Mouse (Mus musculus) liver, embryonic 13.5 days (tissue): ENCODE data around the gene Bcat1. TPM values are rescaled to one million over a fixed set of nuclear protein-coding genes. Genes with fewer than 3 reads are reported as not detected.

Experiments used
- ATAC-seq: fragments of 200-750 bp; cut with Nextera tagmentation; 2 replicates; pipeline ENCODE4 v1.8.0; 2017; ENCODE audit warnings: low read depth, mild to moderate bottlenecking, moderate number of reproducible peaks, moderate library complexity
- DNase-seq: peaks from one replicate; pipeline ENCODE4 v3.0.0; 2022
- H3K27ac ChIP-seq: fragments of 300-500 bp; sonication (generic); 2 replicates; pipeline ENCODE4 v1.5.1; 2015; ENCODE audit warnings: moderate library complexity, mild to moderate bottlenecking, inconsistent platforms
- H3K27me3 ChIP-seq: fragments of 300-500 bp; sonication (generic); 2 replicates; pipeline ENCODE4 v1.6.1; 2015; ENCODE audit warnings: mild to moderate bottlenecking, inconsistent platforms
- H3K36me3 ChIP-seq: fragments of 300-500 bp; sonication (generic); 2 replicates; pipeline ENCODE4 v1.6.1; 2015; ENCODE audit warnings: mild to moderate bottlenecking, inconsistent platforms
- H3K4me1 ChIP-seq: fragments of 300-500 bp; sonication (generic); replicated peaks from 2 replicates; pipeline ENCODE4 v1.6.1; 2015; ENCODE audit warnings: inconsistent platforms
- H3K4me2 ChIP-seq: fragments of 300-500 bp; sonication (generic); 2 replicates; pipeline ENCODE4 v1.6.1; 2015; ENCODE audit warnings: inconsistent platforms, mild to moderate bottlenecking, moderate library complexity
- H3K4me3 ChIP-seq: fragments of 300-500 bp; sonication (generic); replicated peaks from 2 replicates; pipeline ENCODE4 v1.5.1; 2015; ENCODE audit warnings: mild to moderate bottlenecking, inconsistent platforms
- H3K9ac ChIP-seq: fragments of 300-500 bp; sonication (generic); 2 replicates; pipeline ENCODE4 v1.6.1; 2015; ENCODE audit warnings: mild to moderate bottlenecking, inconsistent platforms
- H3K9me3 ChIP-seq: fragments of 300-500 bp; sonication (generic); replicated peaks from 2 replicates; pipeline ENCODE4 v1.6.1; 2016; ENCODE audit warnings: inconsistent platforms
- WGBS: fragments of 180-500 bp; shearing (Covaris S2); methylation state at CpG from one replicate; pipeline ENCODE4 v1.1.7; 2015; ENCODE audit not compliant: insufficient replicate concordance; 5-methylcytosine and 5-hydroxymethylcytosine counted together
- polyA plus RNA-seq: library from polyadenylated mRNA; unstranded; fragments of >200 nt; fragmentation: Nextera tagmentation; extraction: Ambion mirVana; gene quantifications from 2 replicates; pipeline ENCODE4 v1.2.1, GENCODE M21; 2015

Gene Bcat1
- polyA plus RNA-seq, 1 experiment from 2014 or later: 0.65 TPM

DNA sequence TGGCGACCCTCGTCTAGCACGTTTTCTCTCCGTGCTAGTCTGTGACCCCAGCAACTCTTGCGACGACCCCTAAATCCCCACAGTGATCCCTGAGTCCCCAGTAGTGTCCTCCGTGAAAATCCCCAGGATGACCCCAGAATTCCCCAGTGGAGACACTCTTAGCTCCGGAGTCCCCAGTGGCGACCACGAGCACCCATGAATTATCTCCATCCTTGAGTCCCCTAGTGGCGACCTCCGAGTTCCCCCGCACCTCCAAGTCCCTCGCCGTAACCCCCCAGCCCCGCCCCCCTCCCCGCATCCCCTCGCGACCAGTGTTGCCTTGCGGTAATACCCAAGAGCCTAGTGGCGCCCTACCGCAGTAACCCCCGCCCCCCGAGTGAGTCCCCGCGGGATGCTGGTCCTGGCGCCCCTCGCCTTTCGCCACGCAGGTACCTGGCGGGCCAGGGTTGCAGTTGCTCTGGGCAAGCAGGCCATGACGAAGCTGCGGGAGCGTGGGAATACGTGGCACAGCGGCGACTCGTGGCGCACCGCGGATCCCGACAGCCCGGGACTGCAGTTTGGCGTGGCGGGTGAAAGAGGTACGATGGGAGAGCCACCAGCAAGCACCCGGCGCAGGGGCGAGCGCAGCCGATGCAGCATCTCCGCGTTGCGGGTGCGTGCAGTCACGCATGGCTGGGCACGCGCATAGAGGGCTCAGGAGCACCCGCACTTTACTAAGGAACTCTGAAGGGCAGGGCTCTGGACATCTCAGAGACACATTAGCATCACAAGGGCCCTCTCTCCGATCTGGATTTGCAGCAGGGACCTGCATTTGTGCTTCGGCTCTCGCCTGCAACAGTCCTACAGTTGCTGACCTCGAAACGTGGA is 27.6 kb downstream of the Bcat1 start:
- no peak overlapping the region for H3K9ac ChIP-seq
- peaks cover 40% of the 10 kb centered on the region for H3K27me3 ChIP-seq
- ATAC-seq (no peak), DNase-seq (no peak)
- peak overlapping the region; percentile 62 for H3K4me2 ChIP-seq
- no peaks in the 10 kb centered on the region for H3K36me3 ChIP-seq
- H3K4me3 ChIP-seq: peak overlapping the region; percentile 33
- WGBS: 5% methylated on average over 61 of the region's 64 CpGs
- H3K27ac ChIP-seq: no peak overlapping the region
- no peaks in the 10 kb centered on the region for H3K9me3 ChIP-seq
- peaks cover 4% of the 10 kb centered on the region; the same call in 1 of the 2 replicates for H3K4me1 ChIP-seq

DNA sequence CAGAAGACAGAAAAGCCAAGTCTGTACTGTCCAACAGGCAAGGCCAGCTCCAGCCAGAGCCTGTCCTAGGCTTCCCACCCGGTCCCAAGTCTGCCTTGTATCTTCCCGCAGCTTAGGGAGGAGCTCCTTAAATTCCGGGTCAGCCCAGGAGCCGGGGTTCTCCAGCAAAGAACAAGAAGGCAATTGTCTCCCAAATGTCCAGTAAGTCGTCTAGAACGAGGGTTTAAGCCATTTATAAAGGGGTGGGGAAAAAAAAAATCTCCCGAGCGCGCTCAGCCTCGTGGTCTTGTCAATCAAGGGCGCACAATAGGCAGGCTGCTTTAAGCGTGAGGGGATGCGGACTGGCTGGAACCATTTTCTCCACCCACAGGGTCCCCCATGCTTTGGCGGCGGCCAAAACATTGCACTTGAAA is 28.5 kb downstream of the Bcat1 start:
- Histone ChIP-seq H3K9me3 (no peaks in the 10 kb centered on the region), H3K4me2 (peak overlapping the region; percentile 62), H3K4me3 (peak overlapping the region; percentile 33; the same call in 1 of the 2 replicates), H3K27me3 (peaks cover 40% of the 10 kb centered on the region), H3K36me3 (no peaks in the 10 kb centered on the region), H3K9ac (no peak overlapping the region), H3K27ac (no peak overlapping the region), H3K4me1 (peaks cover 4% of the 10 kb centered on the region; the same call in 1 of the 2 replicates)
- no peak for DNase-seq
- no peak for ATAC-seq
- WGBS: 9% methylated on average over 15 of the region's 15 CpGs

DNA sequence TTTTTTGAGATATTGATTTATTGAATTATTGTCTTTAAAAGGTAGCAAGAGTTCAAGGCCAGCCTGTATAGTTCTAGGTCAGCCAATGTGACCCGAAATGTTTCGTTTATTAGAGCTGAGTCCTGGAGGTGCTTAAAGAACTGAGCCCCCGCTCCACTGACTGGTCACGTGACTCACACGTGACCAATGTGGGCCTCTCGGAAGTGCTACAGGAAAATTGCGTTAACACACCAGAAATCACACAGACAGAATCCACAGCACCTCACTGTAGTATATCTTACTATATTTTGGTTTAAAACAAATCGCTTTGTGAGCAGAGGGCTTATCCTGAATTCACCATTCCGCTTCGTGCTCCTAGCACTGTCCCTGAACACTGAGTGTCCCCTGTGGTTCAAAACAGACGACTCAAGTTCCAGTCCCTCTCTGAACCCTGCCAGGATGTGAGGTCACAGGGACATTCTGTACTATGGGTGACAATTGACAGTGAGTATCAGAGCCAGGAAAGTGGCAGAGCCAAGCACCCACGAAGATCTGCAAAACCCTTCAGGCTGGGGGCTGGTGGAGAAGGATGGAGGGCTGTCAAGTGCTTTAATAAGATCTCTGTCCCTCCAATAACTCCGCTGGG is 29.6 kb downstream of the Bcat1 start:
- H3K4me2 ChIP-seq: no peak overlapping the region
- H3K4me3 ChIP-seq: no peak overlapping the region
- DNase-seq: no peak
- H3K27ac ChIP-seq: no peak overlapping the region
- H3K27me3 ChIP-seq: peaks cover 40% of the 10 kb centered on the region
- 69% methylated on average over 13 of the region's 13 CpGs for WGBS
- H3K36me3 ChIP-seq: no peaks in the 10 kb centered on the region
- H3K9ac ChIP-seq: no peak overlapping the region
- ATAC-seq: no peak
- H3K9me3 ChIP-seq: no peaks in the 10 kb centered on the region
- H3K4me1 ChIP-seq: peaks cover 4% of the 10 kb centered on the region; the same call in 1 of the 2 replicates

DNA sequence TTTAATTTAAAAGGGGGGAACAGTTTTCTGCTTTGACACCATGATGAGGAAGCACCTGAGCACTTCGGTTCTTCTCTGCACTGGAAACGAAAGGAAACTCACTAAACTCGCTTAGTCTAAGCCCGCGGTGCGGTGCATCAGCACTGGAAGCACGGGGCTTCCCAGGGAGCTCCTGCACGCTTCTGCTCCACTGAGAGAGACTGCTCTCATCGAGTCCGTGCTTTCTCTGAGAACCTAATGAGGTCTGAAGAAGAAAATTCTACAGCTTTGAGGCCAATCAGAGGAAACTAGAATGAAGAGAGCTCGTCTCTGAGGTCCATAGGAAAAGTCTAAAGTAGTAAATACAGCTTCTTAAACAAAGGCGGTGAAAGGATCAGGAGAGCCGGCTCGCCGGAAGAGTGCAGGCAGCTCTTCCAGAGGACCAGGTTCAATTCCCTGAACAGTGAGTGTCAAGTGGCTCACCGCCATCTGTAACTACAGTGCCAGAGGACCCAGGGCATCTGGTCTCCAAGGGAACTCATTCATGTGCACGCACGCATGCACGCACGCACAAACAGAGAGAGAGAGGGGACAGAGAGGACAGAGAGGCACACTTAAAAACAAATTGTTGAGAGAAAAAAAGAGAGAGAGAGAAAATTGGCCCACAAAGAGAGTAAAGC is 30.9 kb downstream of the Bcat1 start:
- Histone ChIP-seq H3K4me3 (no peak overlapping the region), H3K4me2 (no peak overlapping the region), H3K27me3 (peaks cover 36% of the 10 kb centered on the region), H3K9me3 (no peaks in the 10 kb centered on the region), H3K9ac (no peak overlapping the region), H3K27ac (no peak overlapping the region), H3K4me1 (peaks cover 4% of the 10 kb centered on the region; the same call in 1 of the 2 replicates), H3K36me3 (no peaks in the 10 kb centered on the region)
- DNase-seq (no peak), ATAC-seq (no peak)
- WGBS: 78% methylated on average over 20 of the region's 20 CpGs

DNA sequence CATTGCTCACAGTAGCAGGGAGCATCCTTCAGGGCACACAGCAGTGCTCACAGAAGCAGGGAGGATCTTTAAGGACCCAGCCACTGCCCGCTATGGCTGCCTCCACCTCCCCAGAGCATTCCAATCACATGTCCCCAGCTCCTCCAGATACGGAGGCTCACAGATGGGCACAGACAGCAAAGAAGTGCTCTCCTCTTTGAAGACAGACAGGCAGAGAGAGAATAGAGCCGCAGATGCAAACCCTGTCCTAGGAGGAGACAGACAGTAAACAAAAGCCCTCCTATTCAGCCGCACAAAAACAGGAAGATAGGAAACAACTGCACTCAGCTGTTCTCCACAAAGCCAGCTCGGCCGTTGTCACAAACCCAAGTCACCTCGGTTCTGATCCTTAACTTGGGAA is 35.3 kb downstream of the Bcat1 start:
- Histone ChIP-seq H3K36me3 (no peaks in the 10 kb centered on the region), H3K4me1 (no peaks in the 10 kb centered on the region), H3K9ac (no peak overlapping the region), H3K4me2 (no peak overlapping the region), H3K4me3 (no peak overlapping the region), H3K9me3 (no peaks in the 10 kb centered on the region), H3K27ac (no peak overlapping the region), H3K27me3 (no peaks in the 10 kb centered on the region)
- WGBS: 31% methylated on average over 7 of the region's 7 CpGs
- no peak for DNase-seq
- no peak for ATAC-seq

DNA sequence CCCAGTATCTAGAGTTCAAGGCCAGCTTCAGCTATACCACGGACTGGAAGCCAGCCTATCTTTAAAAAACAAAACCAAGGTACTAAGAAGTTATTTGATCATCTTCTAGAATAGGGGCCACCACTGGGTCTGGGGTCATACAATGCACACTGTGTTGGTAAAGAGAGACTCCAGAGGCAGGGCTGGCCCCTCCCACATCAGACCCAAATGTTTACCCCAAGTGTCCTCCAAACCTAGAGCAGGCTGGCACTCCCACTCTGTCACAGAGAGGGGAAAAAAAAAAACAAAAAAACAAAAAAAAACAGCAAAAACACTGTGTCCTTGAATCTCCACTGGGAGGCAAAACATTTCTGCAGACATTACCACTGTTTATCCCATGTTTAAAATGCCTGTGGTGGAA is 38.4 kb downstream of the Bcat1 start:
- no peak overlapping the region for H3K27ac ChIP-seq
- 54% methylated on average over 1 of the region's 1 CpGs for WGBS
- no peak overlapping the region for H3K4me2 ChIP-seq
- ATAC-seq: no peak
- no peak for DNase-seq
- no peaks in the 10 kb centered on the region for H3K9me3 ChIP-seq
- H3K9ac ChIP-seq: no peak overlapping the region
- no peaks in the 10 kb centered on the region for H3K27me3 ChIP-seq
- no peaks in the 10 kb centered on the region for H3K4me1 ChIP-seq
- H3K4me3 ChIP-seq: no peak overlapping the region
- H3K36me3 ChIP-seq: no peaks in the 10 kb centered on the region

DNA sequence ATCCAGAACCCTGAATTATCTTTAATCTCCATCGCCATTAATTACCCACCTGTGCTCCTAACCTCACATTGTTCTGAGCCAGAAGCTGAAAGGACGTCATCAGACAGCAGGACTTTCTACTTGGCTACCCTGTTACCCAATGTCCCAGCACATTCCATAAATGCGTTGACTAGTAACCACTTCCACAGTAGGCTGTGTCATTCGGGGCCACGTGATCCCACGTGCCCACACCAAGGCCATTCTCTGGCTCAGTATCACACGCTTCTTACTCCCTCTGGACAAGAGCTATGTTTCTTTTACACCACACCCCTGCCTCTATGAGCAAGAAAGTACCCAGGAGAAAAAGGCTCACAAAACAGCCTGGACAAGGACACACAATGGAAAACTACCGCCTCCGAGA is 40.6 kb downstream of the Bcat1 start:
- 76% methylated on average over 9 of the region's 9 CpGs for WGBS
- Histone ChIP-seq H3K27me3 (no peaks in the 10 kb centered on the region), H3K36me3 (no peaks in the 10 kb centered on the region), H3K27ac (no peak overlapping the region), H3K9me3 (no peaks in the 10 kb centered on the region), H3K9ac (no peak overlapping the region), H3K4me1 (no peaks in the 10 kb centered on the region), H3K4me3 (no peak overlapping the region), H3K4me2 (no peak overlapping the region)
- ATAC-seq: no peak
- DNase-seq: no peak

DNA sequence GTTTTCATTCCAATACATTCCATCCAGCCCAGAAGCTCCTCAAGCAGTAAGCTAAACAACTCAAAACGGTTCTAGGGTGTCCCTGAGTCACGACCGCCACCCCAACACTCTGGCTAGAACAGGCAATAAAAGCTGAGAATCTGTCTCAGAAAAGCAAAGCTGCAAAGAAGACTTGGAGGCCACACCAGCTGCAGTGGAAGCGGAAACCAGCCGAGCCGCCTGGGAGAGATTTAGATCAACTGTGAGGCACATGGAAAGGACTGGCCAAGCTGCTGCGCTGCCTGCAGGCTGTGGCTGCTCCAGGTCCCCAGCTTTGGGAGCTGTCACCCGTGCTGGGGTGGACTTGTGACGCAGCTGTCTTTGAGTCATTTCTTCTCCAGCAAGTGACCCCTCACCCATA is 45.4 kb downstream of the Bcat1 start:
- H3K9me3 ChIP-seq: no peaks in the 10 kb centered on the region
- DNase-seq (no peak), ATAC-seq (no peak)
- no peak overlapping the region for H3K27ac ChIP-seq
- H3K27me3 ChIP-seq: no peaks in the 10 kb centered on the region
- no peaks in the 10 kb centered on the region for H3K4me1 ChIP-seq
- H3K4me2 ChIP-seq: no peak overlapping the region
- no peak overlapping the region for H3K4me3 ChIP-seq
- H3K36me3 ChIP-seq: no peaks in the 10 kb centered on the region
- 60% methylated on average over 9 of the region's 9 CpGs for WGBS
- no peak overlapping the region for H3K9ac ChIP-seq

DNA sequence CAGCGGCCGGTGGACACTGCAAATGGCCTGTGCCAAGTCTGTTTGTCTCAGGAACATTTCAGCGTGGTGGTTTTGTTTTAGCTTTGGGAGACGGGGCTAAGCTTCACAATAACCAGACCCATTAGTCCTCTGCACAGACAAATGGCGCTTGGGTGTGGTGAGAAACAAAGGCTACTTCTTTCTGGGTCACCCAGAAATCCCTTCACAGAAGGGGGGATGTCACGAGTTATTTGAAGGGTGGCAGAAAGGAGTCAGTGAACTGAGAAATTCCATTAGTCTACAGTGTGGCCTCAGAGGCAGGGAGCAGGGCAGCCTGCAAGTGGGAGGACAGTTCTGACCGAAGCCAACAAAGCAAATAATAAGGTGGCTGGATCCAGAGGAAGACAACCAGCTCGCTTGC is 52.0 kb downstream of the Bcat1 start:
- no peaks in the 10 kb centered on the region for H3K36me3 ChIP-seq
- peaks cover 3% of the 10 kb centered on the region; the same call in 1 of the 2 replicates for H3K4me1 ChIP-seq
- ATAC-seq (no peak), DNase-seq (no peak)
- no peaks in the 10 kb centered on the region for H3K27me3 ChIP-seq
- 0 out of 2 replicates have a peak, but pooled peaks cover 5% of the 10 kb centered on the region for H3K9me3 ChIP-seq
- no peak overlapping the region for H3K27ac ChIP-seq
- H3K9ac ChIP-seq: no peak overlapping the region
- no peak overlapping the region for H3K4me2 ChIP-seq
- 66% methylated on average over 8 of the region's 8 CpGs for WGBS
- H3K4me3 ChIP-seq: no peak overlapping the region

DNA sequence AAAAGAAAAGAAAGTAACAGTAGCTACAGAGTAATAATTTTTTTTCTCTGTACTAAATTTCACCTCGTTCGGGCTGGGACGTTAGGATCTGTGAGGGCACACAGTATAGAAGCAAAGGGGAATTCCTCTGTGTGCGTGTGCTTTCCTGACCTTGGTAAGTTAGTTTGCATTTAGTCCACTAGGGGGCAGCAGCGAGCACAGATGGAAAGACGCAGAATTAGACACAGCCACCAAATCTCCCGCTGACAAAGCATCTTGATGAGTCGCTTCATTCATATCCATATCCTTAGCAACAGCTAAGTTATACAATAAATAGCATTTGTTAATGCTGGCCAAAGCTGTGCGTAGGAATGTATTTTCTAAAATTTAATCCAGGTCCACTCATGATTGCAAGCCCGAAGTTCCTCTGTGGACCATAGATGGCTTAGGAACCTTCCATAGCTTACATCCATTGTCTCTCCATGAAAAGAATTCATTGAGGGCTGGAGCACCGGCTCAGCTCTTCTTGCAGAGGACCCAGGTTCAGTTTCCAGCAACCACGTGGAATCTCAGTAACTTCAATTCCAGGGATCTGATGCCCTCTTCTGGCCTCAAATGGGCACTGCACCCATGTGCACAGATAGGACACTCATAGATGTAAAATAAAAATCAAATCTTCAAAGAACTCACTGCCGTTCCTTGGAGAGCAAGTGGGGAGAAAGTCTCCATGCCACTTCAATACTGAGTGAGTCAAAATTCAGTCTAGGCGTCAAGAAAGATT is 52.8 kb downstream of the Bcat1 start:
- DNase-seq (no peak), ATAC-seq (peak; percentile 43; the same call in 1 of the 2 replicates)
- H3K4me1 ChIP-seq: peaks cover 3% of the 10 kb centered on the region; the same call in 1 of the 2 replicates
- H3K9ac ChIP-seq: no peak overlapping the region
- H3K4me2 ChIP-seq: no peak overlapping the region
- no peak overlapping the region for H3K4me3 ChIP-seq
- WGBS: 64% methylated on average over 14 of the region's 14 CpGs
- no peaks in the 10 kb centered on the region for H3K36me3 ChIP-seq
- H3K27ac ChIP-seq: no peak overlapping the region
- 0 out of 2 replicates have a peak, but pooled peaks cover 5% of the 10 kb centered on the region for H3K9me3 ChIP-seq
- H3K27me3 ChIP-seq: no peaks in the 10 kb centered on the region

DNA sequence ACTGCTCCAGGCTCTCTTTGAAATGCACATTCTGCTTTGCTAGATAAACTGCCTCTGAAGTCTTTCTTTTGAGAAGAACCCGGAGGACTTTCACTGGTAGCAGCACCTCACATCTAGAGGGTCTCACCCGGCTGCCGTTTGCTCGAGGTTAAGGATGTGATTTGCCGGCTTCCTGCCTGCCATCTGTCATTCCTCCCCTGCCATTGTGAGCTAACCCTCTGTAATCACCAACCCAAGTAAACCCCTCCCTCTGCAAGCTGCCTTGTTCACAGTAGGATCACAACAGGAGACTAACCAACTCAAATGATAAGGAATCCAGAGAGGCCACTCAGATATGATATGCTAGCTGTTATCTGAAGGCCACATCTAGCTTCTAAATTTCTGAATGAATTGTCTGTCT is 53.6 kb downstream of the Bcat1 start:
- 32% methylated on average over 5 of the region's 5 CpGs for WGBS
- DNase-seq: no peak
- no peak overlapping the region for H3K27ac ChIP-seq
- 0 out of 2 replicates have a peak, but pooled peaks cover 5% of the 10 kb centered on the region for H3K9me3 ChIP-seq
- no peak overlapping the region for H3K4me2 ChIP-seq
- H3K9ac ChIP-seq: no peak overlapping the region
- no peaks in the 10 kb centered on the region for H3K36me3 ChIP-seq
- no peak for ATAC-seq
- peaks cover 9% of the 10 kb centered on the region for H3K4me1 ChIP-seq
- H3K27me3 ChIP-seq: no peaks in the 10 kb centered on the region
- no peak overlapping the region for H3K4me3 ChIP-seq
